In the genomic region with DNA sequence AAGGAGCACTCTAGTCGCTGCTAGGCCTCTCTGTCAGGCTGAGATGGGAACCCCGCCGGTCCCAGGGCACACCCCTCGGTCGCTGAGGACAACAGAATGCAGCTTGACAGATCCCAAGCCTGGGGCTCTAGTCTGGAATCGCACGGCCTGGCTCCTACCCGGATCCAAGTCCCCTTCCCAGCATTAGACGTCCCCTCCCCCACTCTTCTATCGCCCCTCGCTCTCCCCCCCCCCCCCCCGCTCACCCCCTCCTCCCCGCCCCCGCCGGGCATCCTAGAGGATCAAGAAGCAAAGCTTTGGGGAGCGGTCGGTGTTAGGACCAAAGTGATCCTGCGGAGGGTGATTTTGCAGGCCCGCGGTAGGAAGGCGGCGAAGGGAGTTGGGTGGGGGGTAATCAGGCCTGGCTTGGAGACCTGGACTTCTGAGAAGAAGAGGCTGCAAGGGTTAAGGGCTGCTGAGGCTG, we compare ENCODE assay signal across 7 mouse cellular contexts. TPM values are rescaled to one million over a fixed set of nuclear protein-coding genes. Genes with fewer than 3 reads are reported as not detected.
DNase-seq lines count a peak whose midpoint lies in the region; ATAC-seq lines count a peak whose summit lies in the region.

No protein-coding gene starts in this region.

- no peak; the same call in 1 of the 2 replicates for ATAC-seq in heart, embryonic 13.5 days (ENCODE audit: extremely low read depth, insufficient number of reproducible peaks, low FRiP score, low TSS enrichment)
- ATAC-seq in limb, embryonic 13.5 days (ENCODE audit: low FRiP score, low read depth), result peak; percentile 49
- peak; percentile 71 for ATAC-seq in neural tube, embryonic 14.5 days (ENCODE audit: low read depth)

- H3K4me2 ChIP-seq in heart, embryonic 13.5 days, result peak overlapping the region; percentile 80
- H3K4me2 ChIP-seq in limb, embryonic 13.5 days (replicated peaks), result peak overlapping the region; percentile 75
- peak overlapping the region; percentile 82 for H3K4me2 ChIP-seq in neural tube, embryonic 14.5 days (ENCODE audit: low read depth, low read length)

- peaks cover 27% of the 10 kb centered on the region for H3K4me1 ChIP-seq in heart, embryonic 13.5 days
- H3K4me1 ChIP-seq in limb, embryonic 13.5 days, result peaks cover 17% of the 10 kb centered on the region
- peaks cover 27% of the 10 kb centered on the region for H3K4me1 ChIP-seq in neural tube, embryonic 14.5 days (ENCODE audit: control insufficient read depth, insufficient read depth, low read length)

- H3K9me3 ChIP-seq in heart, embryonic 13.5 days, result no peaks in the 10 kb centered on the region
- no peaks in the 10 kb centered on the region for H3K9me3 ChIP-seq in limb, embryonic 13.5 days
- H3K9me3 ChIP-seq in neural tube, embryonic 14.5 days (ENCODE audit: control insufficient read depth, low read length), result no peaks in the 10 kb centered on the region

- peak overlapping the region; percentile 84 for H3K27ac ChIP-seq in heart, embryonic 13.5 days (replicated peaks)
- H3K27ac ChIP-seq in limb, embryonic 13.5 days, result peak overlapping the region; percentile 55
- peak overlapping the region; percentile 97 for H3K27ac ChIP-seq in neural tube, embryonic 14.5 days (ENCODE audit: low read depth, low read length)

- DNase-seq in right cerebral cortex, postnatal 14 days, result peak; percentile 42
- no peak for DNase-seq in right cerebral cortex, adult 18-20 months
- DNase-seq in cerebellum, adult 9-11 months, result peak; percentile 69
- DNase-seq in urinary bladder, postnatal 4 days (ENCODE audit: low spot score in 2 of 2), result no peak

- H3K4me3 ChIP-seq in heart, embryonic 13.5 days, result peak overlapping the region; percentile 83
- peak overlapping the region; percentile 83 for H3K4me3 ChIP-seq in limb, embryonic 13.5 days
- H3K4me3 ChIP-seq in neural tube, embryonic 14.5 days (ENCODE audit: low read depth, low read length), result peak overlapping the region; percentile 77

- H3K27me3 ChIP-seq in heart, embryonic 13.5 days (replicated peaks), result no peaks in the 10 kb centered on the region
- no peaks in the 10 kb centered on the region for H3K27me3 ChIP-seq in limb, embryonic 13.5 days
- no peaks in the 10 kb centered on the region for H3K27me3 ChIP-seq in neural tube, embryonic 14.5 days (ENCODE audit: control insufficient read depth, insufficient read depth, low read length)

- 0% methylated on average over 18 of the region's 22 CpGs for WGBS in heart, embryonic 13.5 days
- WGBS in limb, embryonic 13.5 days, result under 1% methylated on average over 16 of the region's 22 CpGs
- 1% methylated on average over 14 of the region's 22 CpGs for WGBS in neural tube, embryonic 14.5 days

- no peaks in the 10 kb centered on the region for H3K36me3 ChIP-seq in heart, embryonic 13.5 days
- no peaks in the 10 kb centered on the region for H3K36me3 ChIP-seq in limb, embryonic 13.5 days
- H3K36me3 ChIP-seq in neural tube, embryonic 14.5 days (ENCODE audit: control insufficient read depth, insufficient read depth, low read length), result no peaks in the 10 kb centered on the region

- H3K9ac ChIP-seq in heart, embryonic 13.5 days, result peak overlapping the region; percentile 89
- peak overlapping the region; percentile 87 for H3K9ac ChIP-seq in limb, embryonic 13.5 days
- peak overlapping the region; percentile 90 for H3K9ac ChIP-seq in neural tube, embryonic 14.5 days (replicated peaks; ENCODE audit: low read depth, low read length)

RNA-seq across cellular contexts. Expression of gene Apbb1, which starts 0.8 kb away (rescaled TPM):
- 45.6 and 48.3 TPM in 2 replicates for polyA plus RNA-seq in heart, embryonic 13.5 days (2015; fragmentation: Nextera tagmentation; extraction: Ambion mirVana)
- polyA plus RNA-seq in limb, embryonic 13.5 days (2015; fragmentation: Nextera tagmentation; extraction: Ambion mirVana), result 51.1 and 58.3 TPM in 2 replicates
- 220 and 224 TPM in 2 replicates for polyA plus RNA-seq in neural tube, embryonic 14.5 days (2014; fragmentation: Nextera tagmentation; extraction: Ambion mirVana)

RNA-seq across cellular contexts. Expression of gene Hpx, which starts 19.3 kb away (rescaled TPM):
- 0.72 and 5.2 TPM in 2 replicates for polyA plus RNA-seq in heart, embryonic 13.5 days (2015; fragmentation: Nextera tagmentation; extraction: Ambion mirVana)
- 0.37 and 1.00 TPM in 2 replicates for polyA plus RNA-seq in limb, embryonic 13.5 days (2015; fragmentation: Nextera tagmentation; extraction: Ambion mirVana)
- polyA plus RNA-seq in neural tube, embryonic 14.5 days (2014; fragmentation: Nextera tagmentation; extraction: Ambion mirVana), result 0.58 TPM in 1 of 2 replicates, not detected in the other

RNA-seq across cellular contexts. Expression of gene Smpd1, which starts 26.5 kb away (rescaled TPM):
- polyA plus RNA-seq in heart, embryonic 13.5 days (2015; fragmentation: Nextera tagmentation; extraction: Ambion mirVana), result 50.0 and 55.7 TPM in 2 replicates
- polyA plus RNA-seq in limb, embryonic 13.5 days (2015; fragmentation: Nextera tagmentation; extraction: Ambion mirVana), result 40.1 and 40.8 TPM in 2 replicates
- polyA plus RNA-seq in neural tube, embryonic 14.5 days (2014; fragmentation: Nextera tagmentation; extraction: Ambion mirVana), result 93.8 and 98.1 TPM in 2 replicates

RNA-seq across cellular contexts. Expression of gene Trim3, which starts 52.7 kb away (rescaled TPM):
- 24.2 and 24.5 TPM in 2 replicates for polyA plus RNA-seq in heart, embryonic 13.5 days (2015; fragmentation: Nextera tagmentation; extraction: Ambion mirVana)
- 36.9 and 38.0 TPM in 2 replicates for polyA plus RNA-seq in limb, embryonic 13.5 days (2015; fragmentation: Nextera tagmentation; extraction: Ambion mirVana)
- 92.3 and 93.1 TPM in 2 replicates for polyA plus RNA-seq in neural tube, embryonic 14.5 days (2014; fragmentation: Nextera tagmentation; extraction: Ambion mirVana)

RNA-seq across cellular contexts. Expression of gene Timm10b, which starts 59.2 kb away (rescaled TPM):
- polyA plus RNA-seq in heart, embryonic 13.5 days (2015; fragmentation: Nextera tagmentation; extraction: Ambion mirVana), result 162 and 171 TPM in 2 replicates
- 182 and 195 TPM in 2 replicates for polyA plus RNA-seq in limb, embryonic 13.5 days (2015; fragmentation: Nextera tagmentation; extraction: Ambion mirVana)
- 155 and 163 TPM in 2 replicates for polyA plus RNA-seq in neural tube, embryonic 14.5 days (2014; fragmentation: Nextera tagmentation; extraction: Ambion mirVana)

Comparison
In these comparisons a context has a peak if more than half of its experiments do, and no peak if none do; other contexts are left out.
1. DNase-seq: peak in right cerebral cortex, postnatal 14 days (single experiment) and cerebellum, adult 9-11 months (single experiment); none in right cerebral cortex, adult 18-20 months (single experiment) and urinary bladder, postnatal 4 days (0 of 2).
2. Peak in every context shown above with its lines, with median percentiles within 50 percentile points of each other: H3K27ac ChIP-seq, H3K4me2 ChIP-seq, H3K4me3 ChIP-seq and H3K9ac ChIP-seq.